Mouse (Mus musculus): Measurements from ENCODE around the gene Tnp2. TPM values are rescaled to one million over a fixed set of nuclear protein-coding genes. Genes with fewer than 3 reads are reported as not detected.
"Not testable (repeated sequence)": the region's sequence is repeated elsewhere in the genome, so short reads cannot be mapped to it uniquely, and the experiment has no call there.

Tnp2 gene
- polyA plus RNA-seq, 1 experiment: 28,975 TPM

DNA sequence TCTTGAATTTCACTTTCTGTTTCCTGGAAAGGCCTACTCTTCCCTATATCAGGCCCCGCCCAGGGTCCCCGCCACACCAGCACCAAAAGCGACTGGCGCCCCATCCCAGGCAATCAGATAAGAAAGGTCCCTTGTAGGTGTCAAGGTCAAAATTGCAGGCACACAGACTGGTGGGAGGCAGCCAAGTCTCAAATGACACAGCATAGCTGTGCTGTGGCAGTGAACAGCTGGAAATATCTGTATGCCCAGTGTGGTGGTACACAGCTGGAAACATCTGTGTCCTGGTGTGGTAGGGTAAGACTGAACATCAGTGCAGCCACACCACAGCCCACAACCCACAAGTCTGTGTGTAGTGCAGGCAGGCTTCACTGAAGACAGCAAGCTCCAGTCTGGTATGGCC, 26.4 kb upstream of the Tnp2 start:
- H3K36me3 ChIP-seq (ENCODE audit: control insufficient read depth, insufficient read depth, low read length): no peaks in the 10 kb centered on the region
- TF ChIP-seq POLR2A (IDR thresholded peaks at IDR 0.05; ENCODE audit: control insufficient read depth, low read depth, low read length): no peak
- TF ChIP-seq CTCF (IDR thresholded peaks at IDR 0.05; ENCODE audit: control insufficient read depth, insufficient read depth, insufficient replicate concordance, low read depth, low read length): no peak
- no peak overlapping the region for H3K4me3 ChIP-seq (ENCODE audit: control insufficient read depth, low read depth, low read length)
- H3K27me3 ChIP-seq (ENCODE audit: control insufficient read depth, insufficient read depth, low read length): no peaks in the 10 kb centered on the region
- H3K27ac ChIP-seq (ENCODE audit: control insufficient read depth, insufficient read depth, low read depth, low read length): no peak overlapping the region
- H3K4me1 ChIP-seq (ENCODE audit: control insufficient read depth, insufficient read depth, low read length): no peaks in the 10 kb centered on the region

DNA sequence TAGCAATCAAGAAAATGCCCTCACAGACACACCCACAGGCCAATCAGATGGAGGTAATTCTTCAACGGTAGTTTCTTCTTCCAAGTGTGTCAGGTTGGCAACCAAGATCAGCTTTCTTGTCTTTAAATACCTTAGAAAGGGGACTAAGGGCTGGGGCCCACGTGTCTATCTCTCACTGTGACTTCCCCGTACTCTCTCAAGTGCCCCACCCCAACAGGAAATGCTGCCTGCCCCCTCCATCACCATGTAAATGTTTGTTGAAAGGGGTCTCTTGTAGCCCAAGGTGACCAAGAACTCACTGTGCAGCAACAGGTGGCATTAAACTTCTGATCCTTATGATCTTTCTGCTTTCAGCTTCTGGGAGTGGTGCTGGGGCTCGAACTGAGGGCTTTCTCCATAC, 25.3 kb upstream of the Tnp2 start:
- Histone ChIP-seq H3K36me3 (ENCODE audit: control insufficient read depth, insufficient read depth, low read length) (no peaks in the 10 kb centered on the region), H3K27me3 (ENCODE audit: control insufficient read depth, insufficient read depth, low read length) (no peaks in the 10 kb centered on the region), H3K4me1 (ENCODE audit: control insufficient read depth, insufficient read depth, low read length) (no peaks in the 10 kb centered on the region), H3K4me3 (ENCODE audit: control insufficient read depth, low read depth, low read length) (no peak overlapping the region), H3K27ac (ENCODE audit: control insufficient read depth, insufficient read depth, low read depth, low read length) (no peak overlapping the region)
- TF ChIP-seq POLR2A (IDR thresholded peaks at IDR 0.05; ENCODE audit: control insufficient read depth, low read depth, low read length) (no peak), CTCF (IDR thresholded peaks at IDR 0.05; ENCODE audit: control insufficient read depth, insufficient read depth, insufficient replicate concordance, low read depth, low read length) (no peak)

DNA sequence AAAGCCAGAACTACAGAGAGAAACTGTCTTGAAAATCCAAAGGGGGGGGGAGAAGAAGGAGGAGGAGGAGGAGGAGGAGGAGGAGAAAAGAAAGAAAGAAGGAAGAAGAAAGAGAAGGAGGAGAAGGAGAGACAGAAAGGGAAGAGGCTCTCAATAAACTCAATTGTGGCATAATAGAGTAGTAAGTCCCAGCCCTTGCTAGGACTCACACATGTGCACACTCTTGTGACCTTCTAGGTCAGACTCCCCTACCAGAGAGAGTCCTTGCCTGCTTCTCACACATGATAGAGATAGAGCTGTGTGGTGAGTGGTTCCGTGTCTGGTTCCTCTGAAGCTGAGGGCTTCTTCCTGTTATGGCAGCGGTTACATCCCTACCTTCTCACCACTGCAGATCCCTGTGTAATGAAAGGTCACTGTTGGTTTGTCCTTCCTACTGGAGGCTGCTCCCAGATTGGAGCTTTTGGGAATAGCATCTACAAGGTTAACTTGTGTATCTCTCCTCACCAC, 24.5 kb upstream of the Tnp2 start, which contains the start of gene Gm11172:
TSS of gene Gm11172 (plus strand) at position 51 of the 507 bp plus-strand sequence.
- Histone ChIP-seq H3K27ac (ENCODE audit: control insufficient read depth, insufficient read depth, low read depth, low read length) (no peak within 1 kb of the TSS), H3K36me3 (ENCODE audit: control insufficient read depth, insufficient read depth, low read length) (no peaks in the 10 kb centered on the region), H3K27me3 (ENCODE audit: control insufficient read depth, insufficient read depth, low read length) (no peaks in the 10 kb centered on the region), H3K4me1 (ENCODE audit: control insufficient read depth, insufficient read depth, low read length) (no peaks in the 10 kb centered on the region), H3K4me3 (ENCODE audit: control insufficient read depth, low read depth, low read length) (no peak within 1 kb of the TSS)
- TF ChIP-seq POLR2A (IDR thresholded peaks at IDR 0.05; ENCODE audit: control insufficient read depth, low read depth, low read length) (no peak), CTCF (IDR thresholded peaks at IDR 0.05; ENCODE audit: control insufficient read depth, insufficient read depth, insufficient replicate concordance, low read depth, low read length) (no peak)

- no peaks in the 10 kb centered on the region for H3K36me3 ChIP-seq (ENCODE audit: control insufficient read depth, insufficient read depth, low read length)
- no peak overlapping the region for H3K4me3 ChIP-seq (ENCODE audit: control insufficient read depth, low read depth, low read length)
- H3K27me3 ChIP-seq (ENCODE audit: control insufficient read depth, insufficient read depth, low read length): no peaks in the 10 kb centered on the region
- TF ChIP-seq POLR2A (IDR thresholded peaks at IDR 0.05; ENCODE audit: control insufficient read depth, low read depth, low read length) (no peak), CTCF (IDR thresholded peaks at IDR 0.05; ENCODE audit: control insufficient read depth, insufficient read depth, insufficient replicate concordance, low read depth, low read length) (no peak)
- no peak overlapping the region for H3K27ac ChIP-seq (ENCODE audit: control insufficient read depth, insufficient read depth, low read depth, low read length)
- H3K4me1 ChIP-seq (ENCODE audit: control insufficient read depth, insufficient read depth, low read length): no peaks in the 10 kb centered on the region
Measured at GRCm38 (mm10) chr16:10810376-10810775, 21.9 kb upstream of the Tnp2 start.

GRCm38 (mm10) chr16:10805789-10806527, 17.5 kb upstream of the Tnp2 start, which contains the start of gene Prm1:
Prm1 (minus strand) TSS chr16:10805839.
- Histone ChIP-seq H3K27ac (ENCODE audit: control insufficient read depth, insufficient read depth, low read depth, low read length) (no peak within 1 kb of the TSS), H3K36me3 (ENCODE audit: control insufficient read depth, insufficient read depth, low read length) (no peaks in the 10 kb centered on the region), H3K4me3 (ENCODE audit: control insufficient read depth, low read depth, low read length) (no peak within 1 kb of the TSS), H3K27me3 (ENCODE audit: control insufficient read depth, insufficient read depth, low read length) (no peaks in the 10 kb centered on the region), H3K4me1 (ENCODE audit: control insufficient read depth, insufficient read depth, low read length) (no peaks in the 10 kb centered on the region)
- TF ChIP-seq POLR2A (IDR thresholded peaks at IDR 0.05; ENCODE audit: control insufficient read depth, low read depth, low read length) (no peak), CTCF (IDR thresholded peaks at IDR 0.05; ENCODE audit: control insufficient read depth, insufficient read depth, insufficient replicate concordance, low read depth, low read length) (no peak)

DNA sequence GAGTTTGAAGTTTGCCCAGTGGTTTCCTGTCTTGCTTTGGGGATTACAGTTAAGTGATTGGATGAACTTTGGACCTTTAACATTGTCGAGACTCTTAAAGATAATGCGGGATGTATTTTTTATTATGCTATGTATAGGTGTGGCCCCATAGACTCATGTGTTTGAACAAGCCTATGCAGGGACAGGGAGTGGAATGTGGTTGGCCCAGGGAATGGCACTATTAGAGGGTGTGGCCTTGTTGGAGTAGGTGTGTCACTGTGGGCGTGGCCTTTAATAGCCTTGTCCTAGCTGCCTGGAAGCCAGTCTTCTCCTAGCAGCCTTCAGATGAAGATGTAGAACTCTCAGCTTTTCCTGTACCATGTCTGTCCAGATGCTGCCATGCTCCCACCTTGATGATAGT, 14.0 kb upstream of the Tnp2 start:
- H3K36me3 ChIP-seq (ENCODE audit: control insufficient read depth, insufficient read depth, low read length); H3K4me3 ChIP-seq (ENCODE audit: control insufficient read depth, low read depth, low read length); H3K27me3 ChIP-seq (ENCODE audit: control insufficient read depth, insufficient read depth, low read length); H3K4me1 ChIP-seq (ENCODE audit: control insufficient read depth, insufficient read depth, low read length); H3K27ac ChIP-seq (ENCODE audit: control insufficient read depth, insufficient read depth, low read depth, low read length): not testable (repeated sequence)

DNA sequence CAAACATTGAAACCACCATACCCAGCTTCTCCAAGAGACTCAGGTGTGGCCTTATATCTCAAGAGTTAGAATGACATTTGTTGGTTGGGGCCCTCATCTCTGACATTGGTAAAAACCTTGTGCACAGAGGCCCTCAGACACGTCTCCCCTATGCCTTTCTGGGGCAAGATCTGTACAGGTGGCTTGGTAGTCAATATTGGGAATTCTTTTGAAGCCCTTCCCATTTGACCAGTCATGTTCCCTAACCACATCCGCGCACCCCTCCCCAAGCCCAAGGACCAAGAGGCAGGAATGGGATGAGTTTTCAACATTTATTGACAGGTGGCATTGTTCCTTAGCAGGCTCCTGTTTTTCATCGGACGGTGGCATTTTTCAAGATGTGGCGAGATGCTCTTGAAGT, 7.6 kb upstream of the Tnp2 start, which contains the start of gene Prm2:
TSS of gene Prm2 (minus strand) at position 101 of the 400 bp plus-strand sequence.
- H3K4me1 ChIP-seq (ENCODE audit: control insufficient read depth, insufficient read depth, low read length): no peaks in the 10 kb centered on the region
- no peak for TF ChIP-seq CTCF (IDR thresholded peaks at IDR 0.05; ENCODE audit: control insufficient read depth, insufficient read depth, insufficient replicate concordance, low read depth, low read length)
- TF ChIP-seq POLR2A (IDR thresholded peaks at IDR 0.05; ENCODE audit: control insufficient read depth, low read depth, low read length): no peak; the same call in 1 of the 2 replicates

More for the DNA sequence above, 7.6 kb upstream of the Tnp2 start, which contains the start of gene Prm2:
- H3K27ac ChIP-seq (ENCODE audit: control insufficient read depth, insufficient read depth, low read depth, low read length): peak within 1 kb of the TSS; percentile 84
- no peaks in the 10 kb centered on the region for H3K27me3 ChIP-seq (ENCODE audit: control insufficient read depth, insufficient read depth, low read length)
- H3K4me3 ChIP-seq (ENCODE audit: control insufficient read depth, low read depth, low read length): peak within 1 kb of the TSS; percentile 54
- H3K36me3 ChIP-seq (ENCODE audit: control insufficient read depth, insufficient read depth, low read length): no peaks in the 10 kb centered on the region; the same call in 1 of the 2 replicates
